Mouse (Mus musculus): ENCODE measurements around the gene Copg1. TPM values are rescaled to one million over a fixed set of nuclear protein-coding genes. Genes with fewer than 3 reads are reported as not detected.

The Copg1 gene
- total RNA-seq (2021): 100 to 1,000 TPM; 258 to 266 TPM
- long read RNA-seq, experiment 1, full-length matches to known transcripts: 266 of 335 reads
- long read RNA-seq, experiment 1, partial matches to known transcripts: 49 of 335 reads
- long read RNA-seq, experiment 1, other reads (novel, unspliced or antisense): 20 of 335 reads
- long read RNA-seq, experiment 2, full-length matches to known transcripts: 329 of 422 reads
- long read RNA-seq, experiment 2, partial matches to known transcripts: 66 of 422 reads
- long read RNA-seq, experiment 2, other reads (novel, unspliced or antisense): 27 of 422 reads

GRCm38 (mm10) chr6:87887594-87888233, at the start of gene Copg1:
TSS of gene Copg1 (plus strand) at chr6:87887814.
- Histone ChIP-seq H3K27ac (peak within 1 kb of the TSS; percentile 92), H3K4me3 (peak within 1 kb of the TSS; percentile 78)
- peak; percentile 99 to 100 for DNase-seq (ENCODE audit: low spot score in 2 of 2)
- peak; percentile 98 for TF ChIP-seq CTCF (conservative IDR thresholded peaks at IDR 0.05)

GRCm38 (mm10) chr6:87838551-87839197, 48.9 kb upstream of the Copg1 start, which contains the start of gene Isy1:
TSS of gene Isy1 (minus strand) at chr6:87838798.
- Histone ChIP-seq H3K27ac (peak within 1 kb of the TSS; percentile 98), H3K4me3 (peak within 1 kb of the TSS; percentile 82)
- DNase-seq (ENCODE audit: low spot score in 2 of 2): peak; percentile 96 to 97
- TF ChIP-seq CTCF (conservative IDR thresholded peaks at IDR 0.05): peak; percentile 36

GRCm38 (mm10) chr6:87839797-87840341, 47.7 kb upstream of the Copg1 start:
- no peak overlapping the region for H3K4me3 ChIP-seq
- no peak for TF ChIP-seq CTCF (conservative IDR thresholded peaks at IDR 0.05)
- no peak for DNase-seq (ENCODE audit: low spot score in 2 of 2)
- peak overlapping the region; percentile 98; the same call in 1 of the 2 replicates for H3K27ac ChIP-seq

- no peak for DNase-seq (ENCODE audit: low spot score in 2 of 2)
- no peak overlapping the region for H3K27ac ChIP-seq
- H3K4me3 ChIP-seq: no peak overlapping the region
- no peak for TF ChIP-seq CTCF (conservative IDR thresholded peaks at IDR 0.05)
Measured at GRCm38 (mm10) chr6:87841635-87842034, 46.0 kb upstream of the Copg1 start.

GRCm38 (mm10) chr6:87842254-87842653, 45.4 kb upstream of the Copg1 start:
- TF ChIP-seq CTCF (conservative IDR thresholded peaks at IDR 0.05): peak; percentile 58
- Histone ChIP-seq H3K27ac (no peak overlapping the region), H3K4me3 (no peak overlapping the region)
- no peak for DNase-seq (ENCODE audit: low spot score in 2 of 2)

- no peak for TF ChIP-seq CTCF (conservative IDR thresholded peaks at IDR 0.05)
- Histone ChIP-seq H3K27ac (no peak overlapping the region), H3K4me3 (no peak overlapping the region)
- DNase-seq (ENCODE audit: low spot score in 2 of 2): no peak
Measured at GRCm38 (mm10) chr6:87845031-87845695, 42.5 kb upstream of the Copg1 start.

- no peak overlapping the region for H3K27ac ChIP-seq
- H3K4me3 ChIP-seq: no peak overlapping the region
- no peak for DNase-seq (ENCODE audit: low spot score in 2 of 2)
- TF ChIP-seq CTCF (conservative IDR thresholded peaks at IDR 0.05): no peak
Measured at GRCm38 (mm10) chr6:87846813-87847212, 40.8 kb upstream of the Copg1 start.

GRCm38 (mm10) chr6:87849780-87850154, 37.8 kb upstream of the Copg1 start:
- DNase-seq (ENCODE audit: low spot score in 2 of 2): no peak
- H3K4me3 ChIP-seq: peak overlapping the region; percentile 77
- peak overlapping the region; percentile 98 for H3K27ac ChIP-seq
- TF ChIP-seq CTCF (conservative IDR thresholded peaks at IDR 0.05): no peak

- TF ChIP-seq CTCF (conservative IDR thresholded peaks at IDR 0.05): no peak
- Histone ChIP-seq H3K27ac (peak overlapping the region; percentile 98), H3K4me3 (peak overlapping the region; percentile 77)
- DNase-seq (ENCODE audit: low spot score in 2 of 2): peak in 1 of 2 experiments; percentile 25
Measured at GRCm38 (mm10) chr6:87850155-87850899, 37.3 kb upstream of the Copg1 start.

- TF ChIP-seq CTCF (conservative IDR thresholded peaks at IDR 0.05): no peak
- peak; percentile 97 to 98 for DNase-seq (ENCODE audit: low spot score in 2 of 2)
- peak within 1 kb of the TSS; percentile 77 for H3K4me3 ChIP-seq
- peak within 1 kb of the TSS; percentile 98 for H3K27ac ChIP-seq
Measured at GRCm38 (mm10) chr6:87850900-87851614, 36.6 kb upstream of the Copg1 start, which contains the start of gene Cnbp. TSS of gene Cnbp (minus strand) at chr6:87851106.

- no peak overlapping the region for H3K4me3 ChIP-seq
- no peak for TF ChIP-seq CTCF (conservative IDR thresholded peaks at IDR 0.05)
- DNase-seq (ENCODE audit: low spot score in 2 of 2): no peak
- no peak overlapping the region for H3K27ac ChIP-seq
Measured at GRCm38 (mm10) chr6:87851871-87852270, 35.7 kb upstream of the Copg1 start.

Measured in layer of hippocampus, adult 2 months (tissue).